Mouse (Mus musculus): ENCODE data around the gene Cdc26.

Gene Cdc26

GRCm38 (mm10) chr4:62397616-62398365 lies 10.7 kb downstream of the Cdc26 start:
- DNase-seq = no peak

GRCm38 (mm10) chr4:62395806-62396205 lies 12.6 kb downstream of the Cdc26 start:
- DNase-seq = no peak

- peak; percentile 31 for DNase-seq
Observed at GRCm38 (mm10) chr4:62393459-62393858, 15.0 kb downstream of the Cdc26 start.

GRCm38 (mm10) chr4:62391892-62392291 lies 16.6 kb downstream of the Cdc26 start:
- no peak for DNase-seq

GRCm38 (mm10) chr4:62389592-62390512 lies 18.6 kb downstream of the Cdc26 start:
- peak; percentile 59 for DNase-seq

- DNase-seq = no peak
Observed at GRCm38 (mm10) chr4:62385439-62385838, 23.0 kb downstream of the Cdc26 start.

- no peak for DNase-seq
Observed at GRCm38 (mm10) chr4:62384159-62384558, 24.3 kb downstream of the Cdc26 start.

GRCm38 (mm10) chr4:62383752-62384151 lies 24.7 kb downstream of the Cdc26 start:
- no peak for DNase-seq

- no peak for DNase-seq
Observed at GRCm38 (mm10) chr4:62383207-62383606, 25.2 kb downstream of the Cdc26 start.

GRCm38 (mm10) chr4:62379724-62380381 lies 28.6 kb downstream of the Cdc26 start:
- no peak for DNase-seq

- DNase-seq = no peak
Observed at GRCm38 (mm10) chr4:62376123-62376522, 32.3 kb downstream of the Cdc26 start.

GRCm38 (mm10) chr4:62374342-62374741 lies 34.1 kb downstream of the Cdc26 start:
- DNase-seq = peak; percentile 32

GRCm38 (mm10) chr4:62373668-62374067 lies 34.8 kb downstream of the Cdc26 start:
- peak; percentile 35 for DNase-seq

- DNase-seq = no peak
Observed at GRCm38 (mm10) chr4:62372818-62373520, 35.5 kb downstream of the Cdc26 start.

GRCm38 (mm10) chr4:62372410-62372809 lies 36.0 kb downstream of the Cdc26 start:
- no peak for DNase-seq

- DNase-seq = no peak
Observed at GRCm38 (mm10) chr4:62369091-62369490, 39.4 kb downstream of the Cdc26 start.

- DNase-seq = peak; percentile 68
Observed at GRCm38 (mm10) chr4:62367586-62367985, 40.9 kb downstream of the Cdc26 start.

GRCm38 (mm10) chr4:62366291-62366690 lies 42.2 kb downstream of the Cdc26 start:
- no peak for DNase-seq

GRCm38 (mm10) chr4:62364299-62364698 lies 44.1 kb downstream of the Cdc26 start:
- no peak for DNase-seq

- no peak for DNase-seq
Observed at GRCm38 (mm10) chr4:62362437-62362836, 46.0 kb downstream of the Cdc26 start.

- DNase-seq = no peak
Observed at GRCm38 (mm10) chr4:62361997-62362396, 46.4 kb downstream of the Cdc26 start.

- peak; percentile 68 for DNase-seq
Observed at GRCm38 (mm10) chr4:62361571-62361970, 46.9 kb downstream of the Cdc26 start.
